Mouse (Mus musculus): Measurements from ENCODE around the gene Man1a2.
A peak's percentile ranks its signal among the peaks of the same experiment; 100 is the strongest.

Man1a2 gene

DNA sequence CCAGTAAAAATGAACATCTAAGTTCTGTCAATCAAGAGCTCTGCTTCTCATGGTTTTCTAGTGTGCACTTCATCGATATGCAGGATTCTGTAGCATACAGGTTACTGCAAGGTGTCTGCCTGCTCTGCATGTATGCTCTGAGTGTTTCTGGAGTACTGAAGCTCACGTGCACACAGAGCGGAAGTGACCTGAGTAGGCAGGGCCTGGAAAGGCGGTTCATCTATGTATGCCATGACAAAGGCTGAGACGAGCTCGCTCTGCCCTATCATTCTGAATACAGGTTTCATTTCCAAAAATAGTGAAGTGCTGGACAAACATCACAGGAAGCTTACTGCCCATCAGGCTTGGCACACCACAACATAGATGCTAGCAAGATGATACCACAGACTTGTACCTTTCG, 122.8 kb downstream of the Man1a2 start:
- DNase-seq (ENCODE audit: low read depth) = no peak

DNA sequence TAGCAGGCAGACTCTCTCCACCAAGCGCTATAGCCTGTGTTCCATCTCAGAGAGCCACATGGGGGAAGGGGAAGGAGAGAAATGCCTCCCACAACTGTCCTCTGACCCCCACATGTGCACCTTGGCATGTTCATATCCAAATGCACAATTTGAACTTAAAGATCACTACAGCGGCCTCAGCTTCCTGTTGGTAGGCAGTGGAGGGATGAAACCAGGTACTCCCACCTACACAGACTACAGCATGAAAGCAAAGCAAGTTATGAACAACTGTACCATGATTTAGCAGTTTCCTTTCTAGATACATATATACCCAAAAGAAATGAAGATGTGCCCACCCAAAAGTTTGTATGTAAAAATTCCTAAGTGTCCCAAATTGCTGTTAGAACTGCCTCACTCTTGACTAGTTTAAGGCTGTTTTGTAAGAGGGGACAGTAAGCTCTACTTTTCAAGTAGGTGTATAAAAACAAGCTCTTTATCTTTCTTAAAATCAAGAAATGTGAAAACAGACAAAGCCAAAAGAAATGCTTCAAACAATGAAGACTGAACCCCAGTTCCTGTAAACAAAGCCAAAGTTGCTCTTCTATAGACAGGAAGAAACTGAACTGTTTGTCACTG, 123.6 kb downstream of the Man1a2 start:
- DNase-seq (ENCODE audit: low read depth) = no peak

DNA sequence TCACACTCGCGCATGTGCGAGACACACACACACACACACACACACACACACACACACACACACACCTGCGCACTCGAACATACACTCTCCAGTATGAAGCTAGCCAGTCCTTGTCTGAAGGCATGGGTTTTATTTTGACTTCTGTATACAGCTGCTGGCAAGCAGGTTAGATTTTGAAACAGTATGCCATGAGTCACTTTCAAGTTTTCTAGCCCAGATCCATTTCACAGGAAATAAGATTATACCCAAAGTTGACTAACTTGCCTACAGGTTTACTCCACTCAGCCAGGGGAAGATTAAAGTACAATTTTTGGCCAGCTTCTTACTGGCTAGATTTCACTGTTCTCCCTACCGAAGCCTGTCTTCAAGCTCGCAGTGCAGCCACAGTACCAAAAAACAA, 125.9 kb downstream of the Man1a2 start:
- no peak for DNase-seq (ENCODE audit: low read depth)

DNA sequence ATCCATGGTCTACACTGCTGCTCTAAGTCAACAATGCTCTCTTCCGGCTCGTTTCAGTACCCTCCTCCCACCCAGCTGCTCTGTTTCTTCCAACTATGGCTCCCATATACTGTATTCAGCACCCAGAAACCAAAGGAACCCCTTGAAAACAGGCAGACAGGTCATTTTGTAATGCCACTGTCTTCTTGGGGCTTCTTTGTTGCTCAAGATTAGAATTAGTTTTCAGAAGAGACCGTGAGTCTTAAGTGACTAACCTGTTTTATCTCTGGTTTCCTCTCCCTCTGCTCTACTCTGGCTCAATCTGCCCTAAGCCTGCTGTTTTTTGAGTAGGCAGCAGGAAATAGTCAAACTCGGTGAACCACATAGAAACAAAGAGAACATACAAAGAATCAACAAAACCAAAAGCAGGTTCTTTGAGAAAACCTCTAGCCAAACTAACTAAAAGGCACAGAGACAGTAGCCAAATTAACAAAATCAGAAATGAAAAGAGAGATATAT, 127.0 kb downstream of the Man1a2 start:
- DNase-seq (ENCODE audit: low read depth) = no peak

DNA sequence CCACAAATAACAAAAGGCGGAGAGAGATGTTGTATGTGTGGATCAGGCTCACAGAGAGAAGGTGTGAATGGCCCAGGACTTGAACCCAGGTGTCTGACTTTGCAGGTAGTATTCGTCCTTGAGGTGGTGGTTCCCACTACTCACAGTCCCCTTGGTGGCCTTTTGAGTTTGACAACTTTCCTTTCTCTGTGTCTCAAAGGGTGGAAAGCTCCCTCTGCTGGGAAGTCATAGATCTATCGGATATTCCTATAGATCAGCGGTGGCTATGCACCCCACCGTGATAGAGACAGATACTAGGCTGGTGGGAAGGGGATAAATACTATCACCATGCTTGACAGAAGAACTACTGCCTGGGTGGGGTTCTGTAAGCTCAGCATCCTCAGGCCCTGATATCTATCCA, 130.5 kb downstream of the Man1a2 start:
- no peak for DNase-seq (ENCODE audit: low read depth)

DNA sequence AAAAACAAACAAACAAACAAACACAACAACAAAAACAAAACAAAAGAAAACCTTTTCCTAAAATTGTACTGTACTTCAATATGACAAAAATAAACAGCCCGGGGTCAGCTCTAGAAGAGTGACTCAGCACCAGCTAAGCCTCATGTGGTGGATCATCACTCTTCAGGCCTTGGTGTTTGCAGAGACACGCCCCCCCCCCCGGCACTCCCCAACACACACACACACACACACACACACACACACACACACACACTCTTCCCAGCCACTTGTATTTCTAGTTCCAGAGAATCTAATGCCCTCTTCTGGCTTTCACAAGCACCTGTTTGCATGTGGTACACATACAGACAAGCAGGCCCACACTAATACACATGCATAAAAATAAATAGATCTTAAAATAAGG, 133.1 kb downstream of the Man1a2 start:
- no peak for DNase-seq (ENCODE audit: low read depth)

DNA sequence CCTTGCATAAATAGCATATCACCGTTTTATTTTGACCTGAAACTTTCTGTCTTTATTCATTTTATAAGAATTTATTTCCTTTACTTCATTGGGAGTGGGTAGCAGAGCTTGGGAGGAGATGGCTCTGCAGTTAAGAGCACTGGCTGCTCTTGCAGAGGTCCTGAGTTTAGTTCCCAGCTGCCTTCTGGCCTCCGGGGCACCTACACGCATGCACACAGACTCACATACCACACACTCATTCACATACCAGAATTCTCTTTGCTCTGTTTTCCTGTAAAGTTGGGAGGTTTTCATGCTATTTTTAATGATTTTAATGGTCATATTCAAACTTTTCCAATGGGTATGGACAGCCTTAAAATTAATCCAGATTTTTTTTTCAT, 137.4 kb downstream of the Man1a2 start:
- no peak for DNase-seq (ENCODE audit: low read depth)

DNA sequence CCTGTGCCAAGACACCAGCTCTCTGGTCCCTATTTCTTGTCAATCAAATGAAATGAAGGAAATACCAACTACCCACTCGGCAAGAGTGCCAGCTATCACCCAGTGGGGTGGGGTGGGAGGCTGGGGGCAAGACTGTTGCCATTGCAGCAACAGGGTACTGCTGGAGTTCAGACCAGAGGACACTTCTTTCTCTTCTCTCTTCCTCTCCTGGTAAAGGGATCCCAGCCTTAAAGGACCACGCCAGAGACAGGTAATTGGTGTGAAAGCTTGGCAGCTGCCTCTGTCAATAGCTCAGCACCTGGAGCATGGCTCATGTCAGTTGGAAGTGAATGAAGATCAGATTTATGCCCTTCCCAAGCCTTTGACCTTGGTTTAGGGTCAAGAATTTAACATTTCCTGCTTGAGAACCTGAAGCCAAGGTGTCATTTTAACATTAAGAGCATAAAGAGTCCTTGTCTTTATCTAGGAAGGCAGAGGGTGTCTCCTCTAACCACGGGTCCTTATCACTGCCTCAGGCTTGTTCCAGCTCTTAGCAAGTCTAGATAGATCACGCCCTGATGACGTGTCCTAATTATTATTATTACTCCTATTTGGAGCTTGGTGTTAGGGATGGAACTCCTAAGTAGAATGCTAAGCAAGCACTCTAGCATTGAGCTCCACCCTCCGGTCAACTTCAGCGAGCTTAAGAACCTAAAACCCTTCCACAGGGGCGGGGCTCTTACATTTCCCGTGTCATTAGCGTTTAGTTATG, 138.0 kb downstream of the Man1a2 start:
- peak; percentile 84 for DNase-seq (ENCODE audit: low read depth)

DNA sequence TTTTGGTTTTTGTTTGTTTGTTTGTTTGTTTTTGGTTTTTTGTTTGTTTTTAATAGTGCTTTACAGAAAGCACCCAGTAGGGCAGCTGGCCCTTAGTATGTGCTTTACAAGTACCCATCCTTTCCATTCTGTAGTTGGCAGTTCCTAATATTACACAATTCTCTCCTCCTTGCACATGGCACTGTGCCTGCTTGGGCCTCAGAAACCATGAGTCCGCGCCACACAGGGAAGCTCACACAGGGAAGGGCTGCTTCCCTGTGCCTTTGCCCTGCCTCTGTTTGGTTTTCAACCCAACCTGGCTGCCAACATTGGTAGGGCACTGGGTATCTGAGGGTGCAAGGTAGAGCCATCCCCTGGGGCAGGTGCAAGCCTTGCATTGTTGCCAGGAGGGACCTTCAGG, 148.6 kb downstream of the Man1a2 start:
- no peak for DNase-seq (ENCODE audit: low read depth)

DNA sequence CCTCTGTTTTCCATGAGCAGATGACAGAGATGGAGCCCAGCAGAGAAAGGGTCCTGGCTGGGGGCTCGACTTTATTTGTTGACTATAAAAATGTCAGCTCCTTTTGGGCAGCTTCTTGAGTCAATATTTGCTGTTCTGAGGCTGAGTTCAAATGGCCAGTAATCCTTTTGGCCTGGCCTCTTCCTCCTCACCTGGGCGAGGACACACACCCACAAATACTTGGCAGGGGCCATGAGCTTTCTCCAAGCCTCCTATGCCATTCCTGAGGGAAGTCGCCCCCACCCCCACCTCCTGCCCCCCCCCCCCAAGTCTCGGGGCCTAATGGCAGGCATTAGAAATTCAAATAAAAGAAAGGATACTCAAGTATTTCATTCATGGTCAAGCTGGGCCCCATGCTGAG, 149.4 kb downstream of the Man1a2 start:
- no peak for DNase-seq (ENCODE audit: low read depth)

DNA sequence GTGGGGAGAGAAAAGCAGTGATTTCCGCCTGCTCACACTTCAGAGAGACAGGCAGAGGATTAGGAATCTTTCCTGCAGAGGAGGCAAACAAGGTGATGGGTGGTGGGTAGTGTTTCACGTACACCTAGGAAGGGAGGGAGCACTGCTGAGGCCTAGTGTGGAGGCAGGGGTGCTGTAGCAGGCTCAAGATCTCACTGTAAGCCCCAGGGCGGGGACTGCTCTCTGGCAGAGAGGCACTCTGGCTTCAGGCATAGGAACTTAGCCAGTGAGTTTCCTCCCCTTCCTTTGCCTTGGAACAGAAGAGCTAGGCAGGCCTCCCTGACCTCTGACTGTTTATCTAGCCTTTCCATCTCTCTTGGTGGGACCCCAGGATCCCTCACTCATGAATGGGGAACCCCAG, 150.0 kb downstream of the Man1a2 start:
- no peak for DNase-seq (ENCODE audit: low read depth)

DNA sequence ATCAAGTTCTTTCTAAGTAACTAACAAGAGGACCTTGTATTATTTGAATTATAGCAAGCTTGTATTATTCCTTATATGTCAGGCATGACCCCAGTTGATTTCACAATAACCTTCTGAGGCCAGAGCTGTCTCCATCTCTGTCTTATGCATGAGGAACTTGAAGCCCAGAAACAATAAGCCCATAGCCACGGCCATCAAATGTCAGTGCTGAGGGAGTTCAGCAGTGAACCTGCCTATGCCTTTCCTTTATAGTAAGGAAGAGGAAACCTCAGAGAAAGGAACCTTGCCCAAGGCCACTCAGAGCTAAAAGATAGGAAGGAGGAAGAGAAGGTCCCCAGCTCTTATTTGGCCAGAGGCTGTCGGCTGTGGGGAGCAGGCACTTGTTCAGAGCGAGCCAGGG, 150.9 kb downstream of the Man1a2 start:
- DNase-seq (ENCODE audit: low read depth) = no peak

DNA sequence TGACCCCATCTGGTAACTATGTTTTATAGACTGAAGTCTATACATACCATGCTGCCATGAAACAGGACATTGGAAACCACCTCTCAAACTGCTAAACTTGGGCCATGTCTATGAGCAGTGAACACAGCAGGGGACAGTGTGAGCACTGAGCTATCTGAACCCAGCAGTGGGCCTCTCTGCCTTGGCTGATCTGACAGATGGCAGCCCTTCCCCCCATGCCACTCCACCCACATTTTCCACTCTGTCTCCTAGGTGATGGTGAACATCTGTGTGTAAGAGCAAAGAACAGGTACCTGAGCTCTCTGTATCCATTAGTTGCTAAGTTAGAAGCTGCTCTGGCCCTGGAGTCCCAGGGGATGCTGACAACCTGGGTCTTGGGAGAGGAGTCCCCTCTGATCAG, 151.9 kb downstream of the Man1a2 start:
- no peak for DNase-seq (ENCODE audit: low read depth)

DNA sequence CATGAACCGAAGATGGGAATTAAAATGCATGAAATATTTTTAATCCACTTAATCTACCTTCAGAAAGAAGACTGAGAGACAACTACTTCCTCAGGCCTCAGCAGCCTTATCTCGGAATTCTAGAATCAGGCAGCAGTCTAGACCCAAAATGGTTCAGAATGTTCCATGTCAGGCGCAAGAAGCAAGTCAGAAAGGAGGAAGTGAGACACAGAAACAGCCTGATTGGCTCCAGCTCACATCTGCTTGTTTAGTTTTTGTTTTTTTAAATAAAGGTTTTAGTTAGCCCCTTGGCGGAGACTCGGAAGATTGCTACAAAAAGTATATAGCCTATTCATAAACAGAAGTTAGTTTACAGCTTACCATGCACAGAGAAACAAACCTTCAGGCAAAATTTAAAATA, 154.4 kb downstream of the Man1a2 start:
- DNase-seq (ENCODE audit: low read depth) = no peak

DNA sequence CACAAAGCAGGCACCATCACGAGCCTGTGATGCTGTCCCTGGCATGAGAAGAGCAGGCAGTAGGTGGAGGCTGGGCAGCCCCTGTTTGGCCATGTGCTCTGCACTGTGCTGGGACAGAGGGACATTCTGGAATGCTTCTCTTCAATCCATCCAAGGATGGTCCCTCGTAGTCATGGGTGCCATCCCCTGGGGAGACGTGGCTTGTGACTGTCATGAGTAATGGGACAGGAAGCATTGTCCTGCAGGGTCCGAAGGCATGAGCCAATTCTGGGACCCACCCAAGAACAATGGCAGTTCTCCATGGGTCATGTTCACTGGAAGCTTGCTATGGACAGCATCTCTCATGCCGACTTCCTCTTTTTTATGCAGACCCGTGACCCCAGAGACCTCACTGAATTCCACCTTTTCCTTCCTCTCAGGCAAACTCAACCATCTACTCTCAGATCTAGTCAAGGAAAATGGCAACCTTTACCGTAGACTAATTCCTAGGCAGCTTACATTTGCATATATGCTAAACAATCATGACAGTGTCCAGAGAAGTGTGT, 155.0 kb downstream of the Man1a2 start:
- no peak for DNase-seq (ENCODE audit: low read depth)

DNA sequence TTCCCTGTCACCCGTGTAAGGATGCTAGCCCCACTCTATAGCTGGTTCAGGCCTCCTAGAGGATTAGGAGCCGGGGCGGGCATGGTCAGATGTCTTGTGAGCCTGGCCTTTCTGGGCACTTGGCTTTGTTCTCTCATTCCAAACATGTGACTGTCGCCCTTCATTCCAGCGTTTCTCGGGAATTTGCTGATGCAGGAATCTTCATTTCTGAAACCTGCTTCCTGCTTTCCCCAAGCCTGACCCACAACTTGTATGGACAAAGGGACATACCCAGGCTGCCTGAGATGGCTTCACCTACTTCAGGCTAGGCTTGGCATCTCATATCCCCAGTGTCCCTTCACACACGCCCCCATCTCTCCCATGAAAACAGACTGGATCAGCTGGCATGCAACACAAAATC, 162.6 kb downstream of the Man1a2 start:
- no peak for DNase-seq (ENCODE audit: low read depth)

DNA sequence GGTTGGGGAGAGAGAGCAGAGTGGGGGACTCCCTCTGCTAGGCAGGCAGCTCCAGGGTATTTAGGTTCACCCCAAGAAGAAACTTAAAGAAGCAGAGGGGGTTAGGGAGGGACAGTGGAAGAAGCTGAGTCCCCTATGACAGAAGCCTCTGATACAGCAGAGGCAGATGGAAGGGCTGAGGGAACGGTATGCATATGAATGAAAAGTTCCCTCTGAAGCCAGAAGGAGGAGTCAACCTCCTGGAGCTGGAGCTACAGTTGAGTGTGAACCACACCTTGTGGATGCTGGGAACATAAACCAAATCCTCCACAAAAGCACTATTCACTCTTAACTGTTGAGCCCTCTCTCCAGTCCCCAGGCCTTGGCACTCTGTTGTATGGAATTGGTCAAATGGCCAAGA, 163.7 kb downstream of the Man1a2 start:
- no peak for DNase-seq (ENCODE audit: low read depth)

DNA sequence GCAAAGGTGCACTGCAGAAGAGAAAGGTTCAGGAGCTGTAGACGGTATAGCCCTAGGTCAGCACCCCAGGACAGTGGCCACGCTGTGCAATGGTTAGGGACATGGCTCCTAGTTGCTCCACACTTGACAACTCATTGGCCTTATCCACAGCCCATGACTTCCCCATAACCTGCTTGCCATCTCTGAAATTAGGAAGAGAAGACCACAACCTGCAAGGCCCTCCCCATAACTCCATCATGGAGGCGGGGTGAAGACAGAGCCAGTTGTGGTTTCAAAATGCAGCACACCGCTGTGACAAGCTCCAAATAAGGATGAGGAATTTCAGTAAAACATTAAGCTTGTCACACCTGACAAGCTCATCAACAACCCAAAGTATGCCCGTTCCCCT, 169.6 kb downstream of the Man1a2 start:
- no peak for DNase-seq (ENCODE audit: low read depth)

DNA sequence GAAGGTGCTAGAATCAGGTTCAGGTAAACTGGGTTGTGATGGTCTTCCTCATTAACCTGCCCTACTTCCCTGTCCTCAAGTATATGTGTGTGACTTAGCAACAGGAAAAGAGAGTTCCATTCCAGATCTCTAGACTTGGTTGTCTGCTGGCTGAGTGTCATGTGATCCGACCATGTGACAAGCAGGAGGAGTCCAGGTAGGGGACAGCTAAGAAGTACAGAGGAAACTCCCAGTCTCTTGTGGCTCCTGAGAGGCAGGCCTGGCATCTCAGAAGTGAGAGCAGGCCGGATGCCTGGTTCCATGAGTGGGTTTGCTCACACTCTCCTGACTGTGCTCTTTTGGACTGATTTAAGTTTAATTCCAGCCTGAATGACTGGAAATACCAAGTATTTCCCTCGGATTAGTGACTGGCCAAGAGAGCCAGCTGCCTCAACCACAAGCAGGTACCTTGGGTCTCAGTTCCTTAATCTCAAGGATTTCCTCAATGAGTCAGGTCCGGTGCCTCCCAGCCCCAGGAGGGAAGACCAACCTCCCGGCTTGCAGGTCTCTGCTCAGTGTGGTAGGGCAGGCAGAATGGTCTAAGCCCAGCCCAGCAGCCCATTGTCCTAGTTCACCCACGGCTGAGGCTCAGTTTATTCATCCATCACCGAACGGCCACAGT, 170.1 kb downstream of the Man1a2 start:
- no peak for DNase-seq (ENCODE audit: low read depth)
